Mouse (Mus musculus) cerebellum, postnatal 10 days (tissue): ENCODE measurements around the gene Nek8.

ENCODE experiments used
- DNase-seq, 2 experiments: peaks; one replicate each; pipeline ENCODE4 v3.0.0; 2021; ENCODE audit warnings: mixed read lengths in 2 of 2

Nek8 gene

DNA sequence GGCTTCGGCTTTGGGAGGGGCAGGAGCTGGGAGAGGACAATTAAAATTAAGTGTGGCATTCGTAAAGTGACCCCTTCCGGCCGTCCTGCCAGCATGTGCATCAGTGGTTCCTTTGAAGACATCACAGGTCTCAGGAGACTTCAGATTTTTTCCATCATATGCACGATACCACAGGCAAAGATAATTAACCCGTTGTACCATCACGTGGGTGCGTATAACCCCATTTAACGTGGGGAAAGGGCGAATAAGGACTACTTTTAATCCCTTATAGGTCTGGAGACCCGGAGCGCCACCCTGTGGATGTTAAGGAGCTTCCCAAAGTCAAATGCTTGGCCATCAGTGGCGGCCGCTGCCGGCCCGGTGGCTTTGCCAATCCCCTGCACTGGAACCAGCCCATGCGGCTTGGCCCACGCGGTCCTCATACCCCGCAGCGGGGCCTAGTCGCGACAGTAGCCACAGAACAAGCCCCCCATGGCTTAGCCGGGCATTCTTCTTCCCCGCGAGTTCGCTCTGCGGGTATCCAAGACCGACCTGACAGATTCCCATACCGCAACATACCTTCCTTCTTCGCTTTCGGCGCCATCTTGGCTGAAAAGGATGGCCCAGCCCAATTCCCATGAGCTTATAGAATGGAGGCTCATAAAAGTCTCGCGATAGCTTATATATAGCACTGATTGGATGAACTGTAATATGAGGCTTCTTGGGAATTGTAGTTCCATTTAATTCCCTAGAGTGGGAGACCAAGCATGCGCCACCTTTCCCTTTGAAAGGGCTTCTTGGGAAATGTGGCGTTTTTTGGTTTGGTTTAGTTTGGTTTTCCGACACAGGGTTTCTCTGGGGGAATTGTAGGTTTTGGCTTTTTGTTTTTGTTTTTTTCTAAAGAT lies 6.7 kb upstream of the Nek8 start, which contains the start of gene Rpl23a:
TSS of gene Rpl23a (minus strand) at position 624 of the 884 bp plus-strand sequence.
- DNase-seq: peak; percentile 89 to 90

DNA sequence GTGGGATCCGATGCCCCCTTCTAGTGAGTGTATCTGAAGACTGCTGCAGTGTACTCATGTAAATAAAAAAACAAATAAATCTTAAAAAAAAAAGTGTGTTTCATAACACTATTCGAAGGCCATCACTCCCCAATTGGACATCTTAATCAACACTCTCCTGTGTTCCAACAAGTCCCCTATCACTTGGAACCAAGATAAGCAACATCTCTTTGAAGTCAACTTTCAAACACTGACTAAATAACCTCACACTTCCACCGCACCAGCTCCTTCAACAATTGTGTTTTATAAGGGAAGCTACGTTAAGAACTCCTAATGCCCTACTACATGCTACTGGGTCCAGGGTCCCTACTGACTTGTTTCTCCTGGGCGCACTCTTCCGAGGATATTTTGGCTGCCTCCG lies 6.0 kb upstream of the Nek8 start:
- no peak for DNase-seq

DNA sequence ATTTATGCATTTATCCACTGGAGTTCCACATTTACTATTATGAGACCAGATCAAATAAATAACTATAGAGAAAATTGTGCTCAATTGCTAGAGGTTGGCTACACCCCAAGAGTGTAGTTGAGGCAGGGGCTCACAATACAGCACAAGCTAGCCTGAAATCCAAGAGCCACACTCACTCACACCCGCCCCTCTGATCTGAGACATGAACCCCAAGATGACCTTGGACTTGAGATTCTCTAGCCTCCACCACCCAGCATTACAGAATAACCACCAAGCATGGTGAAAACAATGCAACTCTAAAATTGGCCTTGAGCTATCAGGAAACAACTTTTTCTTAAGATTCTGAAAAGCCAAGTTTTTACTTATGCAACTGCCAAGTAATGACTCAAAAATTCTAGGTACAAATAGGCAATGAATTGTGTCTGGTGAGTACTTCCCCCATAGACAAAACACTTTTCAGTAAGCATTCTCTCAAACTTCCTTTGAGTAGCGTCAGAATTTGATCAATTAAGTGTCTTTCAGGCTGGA lies 5.4 kb upstream of the Nek8 start:
- no peak for DNase-seq

DNA sequence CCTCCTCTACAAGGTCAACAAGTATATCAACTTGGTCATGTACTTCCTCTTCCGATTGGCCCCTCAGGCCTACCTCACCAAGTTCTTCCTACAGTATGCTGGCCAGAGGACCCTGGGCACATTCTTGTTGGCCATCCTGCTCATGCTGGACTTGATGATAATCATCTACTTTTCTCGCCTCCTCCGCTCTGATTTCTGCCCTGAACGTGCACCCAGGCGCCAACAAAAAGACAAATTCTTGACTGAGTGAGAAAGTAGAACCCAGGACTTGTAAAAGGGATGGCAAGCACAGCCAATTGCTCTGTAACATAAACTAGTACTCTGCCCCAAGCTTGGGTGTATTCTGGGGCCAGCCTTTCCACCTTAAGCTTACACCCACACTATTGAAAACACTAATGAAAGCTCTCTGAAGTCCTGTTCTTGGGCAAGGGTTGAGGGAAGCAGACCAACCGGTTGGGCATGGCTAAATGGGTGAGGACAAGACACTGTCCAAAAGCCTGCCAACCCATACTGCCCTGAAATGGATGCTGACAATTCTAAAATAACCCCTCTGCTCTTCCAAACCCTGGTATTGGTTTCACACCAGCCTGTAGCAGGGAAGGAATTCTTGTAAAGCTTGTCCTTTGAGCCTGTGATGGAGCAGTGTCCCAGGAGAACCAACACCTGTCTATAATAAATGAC lies 3.7 kb upstream of the Nek8 start:
- DNase-seq: no peak

DNA sequence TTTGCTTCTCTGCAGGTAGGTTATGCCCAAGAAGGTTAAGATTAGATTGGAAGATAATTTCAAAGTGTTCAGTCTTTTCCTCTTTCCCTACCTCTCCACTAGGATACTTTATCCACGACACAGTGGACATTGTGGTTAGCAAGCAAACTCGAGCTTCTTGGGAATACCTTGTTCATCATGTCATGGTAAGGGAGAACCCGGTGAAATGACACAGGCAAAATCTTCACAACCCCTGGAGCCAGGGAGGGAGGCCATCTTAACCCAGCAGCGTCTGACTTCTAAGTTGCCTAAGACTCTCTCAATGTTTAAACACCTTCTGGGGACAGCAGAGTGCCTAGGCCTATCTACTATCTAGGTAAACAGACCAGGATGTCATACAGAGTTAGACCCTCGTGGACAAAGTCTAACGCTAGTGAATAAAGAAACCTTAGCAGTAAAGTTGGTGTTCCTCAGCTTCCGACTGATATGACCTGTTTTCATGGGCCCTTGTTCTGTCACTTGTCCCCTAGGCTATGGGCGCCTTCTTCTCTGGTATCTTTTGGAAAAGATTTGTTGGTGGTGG lies 3.0 kb upstream of the Nek8 start:
- no peak for DNase-seq

DNA sequence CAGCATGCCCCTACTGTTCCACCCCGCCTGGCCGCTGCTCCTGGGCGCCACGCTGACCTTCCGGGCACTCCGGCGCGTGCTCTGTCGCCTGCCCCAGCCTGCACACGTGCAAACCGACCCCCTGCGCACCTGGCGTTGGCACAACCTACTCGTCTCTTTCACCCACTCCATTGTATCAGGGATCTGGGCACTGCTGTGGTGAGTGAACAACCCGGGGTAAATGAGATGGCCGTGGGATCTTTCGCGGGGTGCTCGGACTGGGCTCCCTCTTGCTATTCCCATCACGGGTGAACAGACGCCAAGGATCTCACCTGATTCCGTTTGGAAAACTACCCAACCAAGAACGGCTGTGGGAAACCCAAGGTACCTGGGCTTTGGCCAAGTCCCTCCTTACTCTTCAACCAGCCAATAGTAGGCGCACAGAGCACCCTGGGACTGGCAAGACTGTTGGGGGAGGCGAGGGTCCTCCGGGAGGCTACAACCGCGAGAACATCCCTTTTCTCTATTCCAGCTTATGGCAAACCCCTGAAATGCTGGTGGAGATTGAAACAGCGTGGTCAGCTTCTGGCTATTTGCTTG lies 2.5 kb upstream of the Nek8 start:
- DNase-seq: peak; percentile 88 to 89

DNA sequence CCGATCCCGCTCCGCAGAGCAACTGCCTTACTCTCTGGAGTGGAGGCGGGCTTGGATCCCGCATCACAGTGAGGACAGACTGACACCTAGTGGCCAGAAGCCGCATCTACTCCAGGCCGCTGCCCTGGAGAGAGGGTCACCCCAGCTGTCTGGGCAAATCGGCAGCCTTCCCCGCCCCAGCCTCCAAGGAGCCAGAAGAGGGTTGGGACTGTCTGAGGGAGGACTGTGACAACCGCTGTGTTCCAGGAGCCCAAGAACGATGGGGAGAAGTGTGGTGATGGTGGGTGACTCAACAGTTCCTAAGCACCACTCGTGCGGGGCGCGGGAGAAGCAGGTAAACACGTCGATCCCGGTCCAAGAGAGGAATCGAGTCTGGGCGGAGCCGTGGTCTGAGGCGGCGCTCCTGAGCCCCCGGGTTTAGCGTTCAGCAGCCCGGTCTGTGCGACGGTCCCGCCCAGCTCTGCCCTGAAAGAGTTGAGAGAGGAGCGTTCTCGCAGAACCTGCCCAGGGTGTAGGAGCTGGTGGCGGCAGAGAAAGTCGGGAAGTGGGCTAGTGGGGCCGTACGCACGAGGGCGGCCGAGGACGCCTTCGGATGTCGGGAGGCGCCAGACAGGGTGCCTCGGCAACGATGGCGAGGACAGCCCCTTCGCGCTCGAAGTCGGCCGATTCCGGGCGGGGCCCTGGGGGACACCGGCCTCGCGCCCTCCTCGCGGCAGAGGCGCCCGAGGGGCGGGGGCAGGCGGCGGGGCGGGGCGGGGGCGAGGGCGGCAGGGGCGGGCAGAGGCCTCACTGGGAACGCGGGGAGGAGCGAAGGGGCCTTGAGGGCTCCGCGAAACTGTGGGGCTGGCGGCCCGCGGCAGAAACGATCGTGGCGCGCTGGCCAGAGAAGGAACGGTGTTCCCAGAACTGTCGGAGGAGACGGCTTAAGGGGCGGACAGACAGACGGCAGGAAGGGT lies 1.7 kb upstream of the Nek8 start:
- DNase-seq: peak; percentile 97

DNA sequence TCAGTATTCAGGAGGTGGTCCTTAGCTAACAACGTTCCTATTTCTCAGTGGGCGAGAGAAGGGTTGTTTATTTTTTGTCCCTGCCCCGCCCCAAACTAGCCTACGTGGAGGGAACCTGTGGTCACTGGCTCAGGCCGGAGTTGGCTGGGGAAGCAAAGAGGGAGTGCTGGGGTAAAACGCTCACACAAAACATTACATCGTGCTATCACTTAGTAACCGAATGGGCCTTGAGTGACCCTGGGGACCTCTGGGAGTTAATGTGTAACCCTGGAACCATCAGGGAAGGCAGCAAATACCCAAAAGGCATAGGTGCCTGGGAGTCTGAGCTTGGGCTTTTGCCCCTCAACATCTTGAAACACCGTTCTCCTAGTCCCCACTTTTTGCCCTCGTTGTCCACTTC lies 962 bp upstream of the Nek8 start:
- no peak for DNase-seq

DNA sequence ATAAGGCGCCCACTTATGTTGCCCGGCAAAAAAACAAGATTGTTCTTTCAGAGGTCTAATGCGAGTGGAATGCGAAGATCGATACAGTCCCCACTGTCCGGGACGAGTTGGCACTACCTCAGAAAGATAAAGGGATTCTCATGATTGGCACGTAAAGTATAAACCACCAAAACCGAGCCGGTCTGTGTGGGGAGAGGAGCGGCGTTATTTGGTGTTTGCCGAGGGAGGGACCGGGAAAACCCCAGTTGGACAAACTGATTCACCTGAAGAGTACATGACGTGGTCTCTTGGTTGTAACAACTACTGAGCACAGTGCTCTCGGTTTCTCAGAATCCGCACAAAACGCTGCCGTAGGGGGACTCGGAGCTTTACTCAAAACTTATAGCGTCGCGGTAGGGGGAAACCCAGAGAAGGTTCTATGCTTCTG lies 443 bp upstream of the Nek8 start:
- no peak for DNase-seq

DNA sequence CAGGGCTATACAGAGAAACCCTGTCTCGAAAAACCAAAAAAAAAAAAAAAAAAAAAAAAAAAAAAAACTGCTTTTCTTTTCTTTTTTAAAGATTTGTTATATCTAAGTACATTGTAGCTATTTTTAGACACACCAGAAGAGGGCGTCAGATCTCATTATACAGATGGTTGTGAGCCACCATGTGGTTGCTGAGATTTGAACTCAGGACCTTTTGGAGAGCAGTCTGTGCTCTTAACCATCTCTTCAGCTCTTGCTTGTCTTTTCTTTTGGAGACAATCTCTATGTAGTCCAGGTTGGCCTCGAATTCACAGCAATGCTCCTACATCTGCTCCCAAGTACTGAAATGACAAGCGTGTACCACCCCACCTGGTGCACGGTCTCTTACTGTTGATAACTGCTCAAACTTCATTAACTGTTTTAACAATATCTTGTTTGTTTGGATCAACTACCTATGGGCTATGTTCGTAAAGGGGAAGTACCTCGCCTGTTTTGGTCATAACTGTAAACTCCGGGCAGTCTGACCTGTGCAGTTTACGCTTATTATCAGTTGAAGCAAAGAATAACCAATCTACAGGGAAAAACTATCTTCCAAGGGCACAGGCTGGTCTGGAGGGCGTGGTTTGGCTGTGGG lies 589 bp downstream of the Nek8 start:
- no peak for DNase-seq

DNA sequence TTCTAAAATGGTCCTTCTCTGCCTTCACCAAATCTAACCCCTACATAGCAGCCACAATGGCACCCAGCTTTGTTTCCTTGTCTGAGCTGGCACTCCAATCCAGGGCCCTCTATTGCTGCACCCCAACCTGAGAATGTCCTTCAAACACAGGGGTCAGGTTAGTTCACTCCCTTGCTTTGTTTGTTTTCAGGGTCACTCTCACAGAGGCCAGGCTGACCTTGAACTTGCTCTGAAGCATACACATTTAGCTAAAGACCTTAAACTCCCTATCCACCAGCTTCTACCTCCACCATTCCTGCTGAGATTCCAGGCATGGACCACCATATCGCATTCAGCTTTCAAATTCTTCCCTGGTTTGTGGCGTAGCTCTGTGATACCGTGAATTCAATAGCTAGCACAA lies 2.0 kb downstream of the Nek8 start:
- DNase-seq: no peak

DNA sequence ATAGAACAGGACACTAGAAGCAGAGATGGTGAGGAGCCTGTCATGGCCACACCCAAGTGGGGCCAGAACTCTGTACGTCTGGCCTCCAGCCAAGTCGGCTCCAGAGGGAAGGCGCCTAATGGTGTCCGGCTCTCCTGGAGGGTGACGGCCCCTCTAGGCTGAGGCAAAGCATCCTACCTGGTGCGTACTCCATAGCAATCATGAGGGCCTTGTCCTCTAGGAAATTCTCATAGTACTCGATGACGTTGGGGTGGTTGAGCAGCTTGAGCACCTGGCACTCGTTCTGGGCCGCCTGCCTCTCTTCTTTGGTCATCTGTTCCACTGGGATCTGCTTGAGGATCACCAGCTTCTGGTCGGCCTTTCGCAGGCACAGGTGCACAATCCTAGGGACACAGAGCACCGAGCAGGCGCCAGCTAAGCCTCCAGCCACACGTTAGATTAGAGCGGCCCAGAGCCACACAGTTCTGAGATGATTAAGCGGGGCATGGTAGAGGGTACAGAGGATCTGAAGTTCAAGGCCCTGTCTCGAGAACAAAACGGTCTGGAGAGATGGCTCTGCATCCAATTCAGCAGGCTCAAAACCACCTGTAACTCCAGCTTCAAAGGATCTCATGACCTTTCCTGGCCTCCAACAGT lies 3.6 kb downstream of the Nek8 start:
- no peak for DNase-seq

DNA sequence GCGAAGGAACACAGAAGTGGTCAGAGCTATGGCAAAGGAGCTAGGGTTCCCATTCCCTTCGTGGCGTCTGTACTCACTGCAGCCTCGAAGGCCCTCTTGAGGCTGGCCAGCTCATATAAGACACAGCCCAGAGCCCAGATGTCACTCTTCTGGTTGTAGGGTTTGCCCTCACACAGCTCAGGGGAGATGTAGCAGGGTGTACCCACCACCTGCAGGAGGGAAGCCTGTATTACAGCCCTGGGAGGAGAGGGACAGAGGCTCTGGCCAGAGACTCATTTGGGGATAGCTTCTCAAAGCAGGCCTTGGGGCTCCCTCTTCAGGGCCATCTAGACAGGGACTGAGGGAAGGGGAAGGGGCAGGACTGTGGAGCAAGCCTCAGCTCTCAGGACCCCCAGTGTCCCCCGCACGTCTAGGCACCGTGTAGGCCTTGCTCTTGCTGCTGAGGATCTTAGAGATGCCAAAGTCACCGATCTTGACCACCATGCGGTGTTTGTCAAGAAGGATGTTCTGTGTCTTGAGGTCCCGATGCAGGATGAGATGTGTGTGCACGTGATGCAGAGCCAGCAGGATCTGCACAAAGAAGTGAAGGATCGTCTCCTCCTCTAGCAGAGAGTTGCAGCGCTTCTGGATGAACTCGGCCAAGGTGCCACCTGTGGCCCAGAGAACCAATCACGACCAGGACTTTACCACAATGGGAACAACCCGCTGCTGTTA lies 4.3 kb downstream of the Nek8 start:
- DNase-seq: no peak

DNA sequence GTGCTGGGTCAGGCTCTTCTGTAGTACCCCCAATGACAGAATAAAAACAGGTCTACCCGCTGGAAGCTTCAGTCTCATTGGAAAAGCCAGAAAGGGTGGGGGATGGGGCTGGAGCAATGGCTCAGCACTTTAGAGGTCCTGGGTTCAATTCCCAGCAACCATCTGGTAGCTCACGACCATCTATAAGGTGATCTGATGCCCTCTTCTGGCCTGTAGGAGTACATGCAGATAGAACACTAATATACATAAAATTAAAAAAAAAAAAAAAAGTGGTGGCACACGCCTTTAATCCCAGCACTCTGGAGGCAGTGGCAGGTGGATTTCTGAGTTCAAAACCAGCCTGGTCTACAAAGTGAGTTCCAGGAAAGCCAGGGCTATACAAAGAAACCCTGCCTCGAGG lies 5.1 kb downstream of the Nek8 start:
- no peak for DNase-seq

DNA sequence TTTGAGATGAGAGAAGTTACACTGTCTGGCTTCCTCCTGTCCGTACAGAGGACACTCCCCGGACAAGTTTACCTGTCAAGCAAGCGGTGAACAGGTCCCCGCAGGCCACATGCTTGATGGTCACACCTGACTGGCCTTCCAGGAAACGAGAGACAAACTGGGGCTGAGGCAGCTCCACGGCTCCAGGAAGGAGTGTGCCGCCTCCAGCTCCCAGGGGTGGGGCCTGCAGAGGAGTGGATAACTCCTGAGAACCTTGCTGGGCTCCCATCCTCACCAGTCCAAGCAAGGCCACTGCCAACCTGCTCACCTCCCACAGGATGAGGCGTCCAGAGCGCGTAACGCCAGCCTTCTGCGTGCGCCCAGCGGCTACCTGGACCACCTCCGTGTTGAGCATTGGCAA lies 6.2 kb downstream of the Nek8 start:
- no peak for DNase-seq

DNA sequence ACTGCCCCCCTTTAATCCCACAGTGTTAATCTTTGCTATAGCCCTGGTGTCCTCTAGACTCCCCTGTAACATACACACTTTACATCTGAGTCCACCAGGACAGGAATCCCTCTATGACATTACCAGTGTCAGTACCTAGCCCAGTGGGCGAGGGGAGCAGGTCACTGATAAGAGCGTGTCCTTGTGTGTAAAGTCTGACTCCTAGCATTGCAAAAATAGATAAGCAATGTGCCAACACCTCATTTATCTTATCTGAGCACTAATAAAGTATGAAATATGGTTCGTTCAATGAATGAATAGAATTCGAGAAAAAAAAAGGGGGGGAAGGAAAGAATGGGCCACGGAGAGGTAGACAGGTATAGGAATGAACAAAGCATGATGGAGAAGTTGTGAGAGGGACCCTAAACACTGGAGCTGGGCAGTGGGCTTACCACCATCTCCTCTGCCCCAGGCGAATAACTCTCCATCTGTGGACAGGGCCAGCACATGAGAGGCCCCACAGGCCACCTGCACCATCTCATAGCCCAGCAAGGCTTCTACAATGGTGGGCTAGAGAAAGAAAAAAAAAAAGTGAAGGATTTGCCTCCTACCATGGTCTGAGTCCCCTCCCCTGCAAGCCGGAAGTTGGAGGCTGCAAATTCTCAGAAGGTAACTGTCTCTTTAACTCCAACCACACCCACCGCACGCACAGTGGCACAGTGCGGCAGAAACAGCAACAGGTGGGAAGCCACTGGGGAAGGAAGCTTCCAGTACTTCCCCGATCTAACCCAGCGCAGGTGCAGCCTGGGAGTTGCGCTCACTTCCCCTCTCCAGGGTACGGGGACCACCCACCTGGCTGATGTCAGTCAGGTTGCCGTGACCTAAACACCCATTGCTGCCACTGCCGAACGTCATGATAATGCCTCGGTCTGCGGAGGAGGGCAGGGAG lies 7.7 kb downstream of the Nek8 start:
- no peak for DNase-seq

DNA sequence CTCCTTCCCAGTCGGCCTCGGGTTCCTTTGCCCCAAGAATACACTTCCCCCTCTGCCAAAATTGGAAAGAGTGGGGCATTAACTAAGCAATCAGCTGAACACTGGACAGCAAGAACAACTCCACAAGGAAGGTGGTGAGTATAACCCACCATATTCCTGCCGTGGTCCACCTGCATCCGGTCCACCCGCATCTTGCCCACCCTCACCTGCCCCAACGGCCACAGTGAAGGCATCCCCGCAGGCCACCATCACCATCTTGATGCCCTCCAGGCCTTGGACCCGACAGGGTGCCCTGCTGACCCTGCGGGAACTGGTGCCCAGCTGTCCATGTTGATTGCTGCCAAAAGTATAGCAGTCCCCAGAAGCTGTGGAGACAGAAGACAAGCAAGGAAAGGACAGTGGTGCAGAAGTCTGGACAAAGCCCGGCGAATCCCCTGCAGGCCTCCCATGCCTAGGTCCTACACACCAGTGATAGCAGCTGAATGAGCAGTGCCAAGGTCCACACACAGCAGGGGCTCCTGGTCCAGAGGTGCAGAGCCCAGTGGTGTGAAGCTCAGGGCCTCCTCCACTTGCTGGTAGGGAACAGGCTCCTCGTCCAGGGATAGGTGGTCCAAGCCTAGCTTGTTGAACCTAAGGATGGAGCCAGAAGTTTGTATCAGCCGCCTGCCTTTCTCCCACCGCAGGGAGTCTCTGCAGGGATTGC lies 9.1 kb downstream of the Nek8 start:
- DNase-seq: no peak

DNA sequence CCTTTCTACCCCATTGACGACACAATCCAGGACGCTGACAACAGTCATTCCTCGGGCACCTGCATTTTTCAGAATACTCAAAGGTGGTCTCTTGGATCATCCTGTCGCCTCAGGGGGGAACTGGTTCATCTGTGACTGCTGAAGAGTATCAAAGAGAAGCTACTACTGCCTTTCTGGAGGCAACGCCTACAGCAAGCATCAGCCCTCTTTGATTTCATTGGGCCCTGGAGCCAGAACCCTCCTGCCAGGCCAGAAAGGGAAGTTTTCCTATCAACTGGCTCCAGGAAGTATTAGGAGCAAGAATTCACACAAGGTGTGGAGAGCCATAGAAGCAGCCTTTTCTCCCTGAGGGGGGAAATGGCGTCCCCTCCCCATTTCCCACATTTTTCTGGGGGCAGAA lies 9.8 kb downstream of the Nek8 start:
- no peak for DNase-seq

DNA sequence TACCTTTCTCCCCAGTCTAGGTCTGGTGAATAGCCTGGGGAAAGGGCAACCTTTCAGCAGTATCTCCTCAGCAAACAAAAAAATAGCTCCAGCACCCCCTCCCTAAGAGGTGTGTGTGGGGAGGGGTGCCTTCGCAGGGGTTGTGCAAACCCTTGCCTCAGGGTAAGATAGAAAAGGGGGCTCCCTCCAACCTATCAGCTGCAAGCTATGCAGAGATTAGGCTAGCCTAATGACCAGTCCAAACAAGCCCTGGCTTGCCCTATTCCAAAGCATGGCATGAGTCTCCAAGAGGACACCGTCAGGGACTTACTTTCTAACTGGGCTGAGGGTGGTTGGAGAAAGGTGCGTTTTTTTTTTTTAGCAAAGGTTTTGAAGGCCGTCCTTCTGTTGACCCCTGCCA lies 10.3 kb downstream of the Nek8 start:
- DNase-seq: no peak
